11 mouse cellular contexts compared by ENCODE assay signal in the genomic region with DNA sequence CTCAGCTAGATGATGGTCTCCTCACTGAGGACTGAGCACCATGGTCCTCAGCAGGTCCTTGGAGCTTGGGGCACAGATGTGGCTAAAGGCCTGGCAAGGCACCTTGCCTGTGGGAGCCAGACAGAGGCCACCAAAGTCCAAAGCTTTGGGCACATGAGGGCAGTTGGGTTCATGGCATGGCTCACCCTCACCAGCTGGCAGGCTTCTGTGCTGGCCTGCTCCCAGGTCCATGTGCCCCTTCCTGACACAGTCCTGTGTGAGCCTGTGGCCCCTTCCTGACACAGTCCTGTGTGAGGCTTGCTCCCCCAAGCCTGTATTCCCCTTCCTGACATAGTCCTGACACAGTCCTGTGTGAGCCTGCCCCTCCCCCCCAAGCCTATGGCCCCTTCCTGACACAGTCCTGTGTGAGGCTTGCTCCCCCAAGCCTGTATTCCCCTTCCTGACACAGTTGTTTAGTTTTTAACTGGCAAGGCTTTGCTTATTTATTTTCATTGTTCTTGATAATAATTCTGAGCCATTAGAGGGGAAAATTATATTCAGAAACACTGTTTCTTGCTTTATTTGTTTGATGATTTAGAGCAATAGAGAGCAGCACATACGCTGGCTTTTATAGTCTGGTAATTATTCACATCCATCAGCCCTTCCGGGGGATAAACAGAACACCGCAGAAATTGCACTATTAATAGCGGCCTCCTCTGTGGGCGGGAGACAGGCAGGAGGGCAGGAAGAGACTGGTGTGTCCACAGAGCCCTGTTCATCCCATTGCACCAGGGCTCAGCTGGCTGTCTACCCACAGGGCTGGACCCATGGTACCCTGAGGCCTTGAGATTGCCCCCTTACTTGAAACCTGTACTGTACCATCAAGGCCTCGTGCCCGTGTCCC. TPM values are rescaled to one million over a fixed set of nuclear protein-coding genes. Genes with fewer than 3 reads are reported as not detected.
A peak's percentile ranks its signal among the peaks of the same experiment; 100 is the strongest.
DNase-seq lines count a peak whose midpoint lies in the region; ATAC-seq and TF ChIP-seq lines count a peak whose summit lies in the region.
"Had no signal": no experiment of that assay in that cellular context is flagged by ENCODE, and none has a peak within 500 bp of the region (broad histone marks: within the 10 kb centered on the region; RNA-seq: fewer than 3 reads in every experiment).

No protein-coding gene starts in this region.

- no peaks in the 10 kb centered on the region for H3K27me3 ChIP-seq in intestine, embryonic 14.5 days (replicated peaks; ENCODE audit: control insufficient read depth, insufficient read depth, low read length)
- H3K27me3 ChIP-seq in intestine, postnatal 0 days (replicated peaks; ENCODE audit: control insufficient read depth, insufficient read depth, low read length), result no peaks in the 10 kb centered on the region
- no peaks in the 10 kb centered on the region for H3K27me3 ChIP-seq in forebrain, embryonic 16.5 days (replicated peaks; ENCODE audit: control insufficient read depth, insufficient read depth, low read length)
- H3K27me3 ChIP-seq: limb, embryonic 15.5 days had no signal

- H3K9ac ChIP-seq in intestine, embryonic 14.5 days (ENCODE audit: low read length), result no peak overlapping the region
- H3K9ac ChIP-seq in intestine, postnatal 0 days (ENCODE audit: low read depth, low read length), result no peak overlapping the region
- no peak overlapping the region for H3K9ac ChIP-seq in forebrain, embryonic 16.5 days (replicated peaks; ENCODE audit: low read depth, low read length)
- H3K9ac ChIP-seq: limb, embryonic 15.5 days had no signal

- no peaks in the 10 kb centered on the region for H3K9me3 ChIP-seq in intestine, embryonic 14.5 days (ENCODE audit: control insufficient read depth, low read length)
- no peaks in the 10 kb centered on the region for H3K9me3 ChIP-seq in intestine, postnatal 0 days (ENCODE audit: control insufficient read depth)
- no peaks in the 10 kb centered on the region for H3K9me3 ChIP-seq in forebrain, embryonic 16.5 days (ENCODE audit: control insufficient read depth, low read length)
- H3K9me3 ChIP-seq: G1E; limb, embryonic 15.5 days had no signal

- H3K27ac ChIP-seq in intestine, embryonic 14.5 days (ENCODE audit: low read depth), result no peak overlapping the region
- no peak overlapping the region for H3K27ac ChIP-seq in intestine, postnatal 0 days (ENCODE audit: low read depth, low read length)
- H3K27ac ChIP-seq in forebrain, embryonic 16.5 days (ENCODE audit: low read length), result peak overlapping the region; percentile 36; the same call in 1 of the 2 replicates
- H3K27ac ChIP-seq: limb, embryonic 15.5 days had no signal

- peaks cover 37% of the 10 kb centered on the region for H3K36me3 ChIP-seq in intestine, embryonic 14.5 days (ENCODE audit: control insufficient read depth, insufficient read depth, low read length)
- H3K36me3 ChIP-seq in intestine, postnatal 0 days (ENCODE audit: control insufficient read depth, insufficient read depth), result peaks cover 34% of the 10 kb centered on the region; the same call in 1 of the 2 replicates
- 0 out of 2 replicates have a peak, but pooled peaks cover 6% of the 10 kb centered on the region for H3K36me3 ChIP-seq in forebrain, embryonic 16.5 days (ENCODE audit: control insufficient read depth, insufficient read depth)

- WGBS in intestine, embryonic 14.5 days, result 43% methylated on average over 7 of the region's 7 CpGs
- WGBS in intestine, postnatal 0 days, result 49% methylated on average over 7 of the region's 7 CpGs
- WGBS in forebrain, embryonic 16.5 days, result 54% methylated on average over 7 of the region's 7 CpGs

- TF ChIP-seq CTCF in intestine, postnatal 0 days (IDR thresholded peaks at IDR 0.05; ENCODE audit: low read depth), result no peak

- H3K4me3 ChIP-seq in intestine, embryonic 14.5 days (ENCODE audit: low read depth, low read length), result no peak overlapping the region
- no peak overlapping the region for H3K4me3 ChIP-seq in intestine, postnatal 0 days (ENCODE audit: low read depth, low read length)
- H3K4me3 ChIP-seq in forebrain, embryonic 16.5 days (replicated peaks; ENCODE audit: low read length), result no peak overlapping the region
- H3K4me3 ChIP-seq: limb, embryonic 15.5 days had no signal

- peak; percentile 44; the same call in 1 of the 2 replicates for ATAC-seq in intestine, embryonic 14.5 days (replicated peaks; ENCODE audit: low FRiP score, low TSS enrichment, low read depth)
- ATAC-seq in intestine, postnatal 0 days, result no peak
- peak; percentile 24; the same call in 1 of the 2 replicates for ATAC-seq in forebrain, embryonic 16.5 days

- H3K4me1 ChIP-seq in intestine, embryonic 14.5 days (replicated peaks; ENCODE audit: control insufficient read depth, insufficient read depth, low read length), result peaks cover 14% of the 10 kb centered on the region; the same call in 1 of the 2 replicates
- no peaks in the 10 kb centered on the region for H3K4me1 ChIP-seq in intestine, postnatal 0 days (replicated peaks; ENCODE audit: control insufficient read depth, insufficient read depth, low read length)
- H3K4me1 ChIP-seq in forebrain, embryonic 16.5 days (replicated peaks; ENCODE audit: control insufficient read depth, insufficient read depth, low read length), result peaks cover 25% of the 10 kb centered on the region
- H3K4me1 ChIP-seq: limb, embryonic 15.5 days had no signal

- H3K4me2 ChIP-seq in intestine, embryonic 14.5 days (ENCODE audit: low read length), result no peak overlapping the region
- H3K4me2 ChIP-seq in intestine, postnatal 0 days (replicated peaks; ENCODE audit: low read depth), result no peak overlapping the region
- H3K4me2 ChIP-seq in forebrain, embryonic 16.5 days (ENCODE audit: low read length), result no peak overlapping the region
- H3K4me2 ChIP-seq: limb, embryonic 15.5 days had no signal

- no peak for DNase-seq in intestine, embryonic 14.5 days (ENCODE audit: low spot score)
- DNase-seq in brain, adult 2 months (ENCODE audit: low read depth, low spot score), result peak; percentile 79
- peak; percentile 35 for DNase-seq in lung, postnatal 10 days
- DNase-seq in spleen, adult 18-20 months, result no peak
- DNase-seq in layer of hippocampus, adult 9-11 months, result no peak
- no peak for DNase-seq in cerebellum, adult 8-10 months
- DNase-seq: right cerebral cortex, postnatal 14 days had no signal

RNA-seq across cellular contexts. Expression of a gene that starts 40.2 kb away (rescaled TPM):
- 28.4 and 33.5 TPM in 2 replicates for polyA plus RNA-seq in intestine, embryonic 14.5 days (2014; fragmentation: Nextera tagmentation; extraction: Ambion mirVana)
- polyA plus RNA-seq in intestine, postnatal 0 days (2015; fragmentation: Nextera tagmentation; extraction: Ambion mirVana), result 8.1 TPM in 2 replicates
- polyA plus RNA-seq in forebrain, embryonic 16.5 days (2015; fragmentation: Nextera tagmentation; extraction: Ambion mirVana), result 81.6 and 85.0 TPM in 2 replicates

Comparison
In these comparisons a context has a peak if more than half of its experiments do, and no peak if none do; other contexts are left out.
1. DNase-seq: peak in brain, adult 2 months (single experiment) and lung, postnatal 10 days (single experiment); none in intestine, embryonic 14.5 days (single experiment), spleen, adult 18-20 months (0 of 2), layer of hippocampus, adult 9-11 months (single experiment) and cerebellum, adult 8-10 months (single experiment).